Mouse (Mus musculus) forebrain, embryonic 13.5 days (tissue): ENCODE results near the gene Dop1a. TPM values are rescaled to one million over a fixed set of nuclear protein-coding genes. Genes with fewer than 3 reads are reported as not detected.
A peak's percentile ranks its signal among the peaks of the same experiment; 100 is the strongest.

Experiments
- ATAC-seq: fragments of 200-750 bp; cut with Nextera tagmentation; 2 replicates; pipeline ENCODE4 v1.8.0; 2017
- H3K27ac ChIP-seq: fragments of 300-500 bp; sonication (generic); 2 replicates; pipeline ENCODE4 v1.5.1; 2015; ENCODE audit warnings: inconsistent platforms, mild to moderate bottlenecking, moderate library complexity
- H3K27me3 ChIP-seq: fragments of 300-500 bp; sonication (generic); 2 replicates; pipeline ENCODE4 v1.6.1; 2015; ENCODE audit warnings: mild to moderate bottlenecking, inconsistent platforms
- H3K36me3 ChIP-seq: fragments of 300-500 bp; sonication (generic); 2 replicates; pipeline ENCODE4 v1.6.1; 2015; ENCODE audit warnings: mild to moderate bottlenecking, inconsistent platforms; ENCODE audit not compliant: poor library complexity, severe bottlenecking
- H3K4me1 ChIP-seq: fragments of 300-500 bp; sonication (generic); 2 replicates; pipeline ENCODE4 v1.6.1; 2015; ENCODE audit warnings: inconsistent platforms
- H3K4me2 ChIP-seq: fragments of 300-500 bp; sonication (generic); 2 replicates; pipeline ENCODE4 v1.6.1; 2015; ENCODE audit warnings: inconsistent platforms, mild to moderate bottlenecking, moderate library complexity
- H3K4me3 ChIP-seq: fragments of 300-500 bp; sonication (generic); 2 replicates; pipeline ENCODE4 v1.5.1; 2015; ENCODE audit warnings: mild to moderate bottlenecking, inconsistent platforms
- H3K9ac ChIP-seq: fragments of 300-500 bp; sonication (generic); 2 replicates; pipeline ENCODE4 v1.6.1; 2015; ENCODE audit warnings: mild to moderate bottlenecking, inconsistent platforms
- H3K9me3 ChIP-seq: fragments of 300-500 bp; sonication (generic); replicated peaks from 2 replicates; pipeline ENCODE4 v1.6.1; 2016; ENCODE audit warnings: inconsistent platforms
- WGBS: fragments of 180-500 bp; shearing (Covaris S2); methylation state at CpG from one replicate; pipeline ENCODE4 v1.1.7; 2015; 5-methylcytosine and 5-hydroxymethylcytosine counted together
- polyA plus RNA-seq: library from polyadenylated mRNA; unstranded; fragments of >200 nt; fragmentation: Nextera tagmentation; extraction: Ambion mirVana; gene quantifications from 2 replicates; pipeline ENCODE4 v1.2.1, GENCODE M21; 2015

The Dop1a gene
- polyA plus RNA-seq, 1 experiment from 2014 or later, result 24.4 TPM

- peak; percentile 87 for ATAC-seq
- no peaks in the 10 kb centered on the region for H3K36me3 ChIP-seq
- WGBS, result under 1% methylated on average over 13 of the region's 13 CpGs
- H3K4me1 ChIP-seq, result peaks cover 23% of the 10 kb centered on the region
- H3K4me3 ChIP-seq, result peak overlapping the region; percentile 8; the same call in 1 of the 2 replicates
- no peak overlapping the region for H3K9ac ChIP-seq
- H3K27me3 ChIP-seq, result no peaks in the 10 kb centered on the region
- peak overlapping the region; percentile 51 for H3K4me2 ChIP-seq
- H3K9me3 ChIP-seq, result no peaks in the 10 kb centered on the region
- no peak overlapping the region for H3K27ac ChIP-seq
These were observed 15.3 kb upstream of the Dop1a start for GRCm38 (mm10) chr9:86451617-86452016.

GRCm38 (mm10) chr9:86453626-86454025 lies 13.3 kb upstream of the Dop1a start:
- Histone ChIP-seq H3K36me3 (no peaks in the 10 kb centered on the region), H3K4me1 (peaks cover 17% of the 10 kb centered on the region), H3K4me2 (no peak overlapping the region), H3K27ac (no peak overlapping the region), H3K9ac (no peak overlapping the region), H3K9me3 (no peaks in the 10 kb centered on the region), H3K27me3 (no peaks in the 10 kb centered on the region), H3K4me3 (no peak overlapping the region)
- whole genome bisulfite sequencing, result 81% methylated on average over 3 of the region's 3 CpGs
- no peak for ATAC-seq

- Histone ChIP-seq H3K27ac (peak within 1 kb of the TSS; percentile 74), H3K27me3 (peaks cover 10% of the 10 kb centered on the region), H3K4me1 (peaks cover 13% of the 10 kb centered on the region; the same call in 1 of the 2 replicates), H3K9ac (peak within 1 kb of the TSS; percentile 79), H3K36me3 (no peaks in the 10 kb centered on the region), H3K4me2 (peak within 1 kb of the TSS; percentile 60), H3K4me3 (peak within 1 kb of the TSS; percentile 62), H3K9me3 (no peaks in the 10 kb centered on the region)
- WGBS, result 2% methylated on average over 70 of the region's 70 CpGs
- ATAC-seq, result peak; percentile 80
These were observed 2.5 kb upstream of the Dop1a start, which contains the start of gene Ube2cbp for GRCm38 (mm10) chr9:86464151-86465105. Ube2cbp (minus strand) TSS chr9:86464950.

GRCm38 (mm10) chr9:86475956-86476355 lies 9.0 kb downstream of the Dop1a start:
- Histone ChIP-seq H3K4me1 (no peaks in the 10 kb centered on the region), H3K27ac (no peak overlapping the region), H3K36me3 (no peaks in the 10 kb centered on the region), H3K4me2 (no peak overlapping the region), H3K4me3 (no peak overlapping the region), H3K27me3 (no peaks in the 10 kb centered on the region), H3K9ac (no peak overlapping the region), H3K9me3 (no peaks in the 10 kb centered on the region)
- ATAC-seq, result no peak
- WGBS, result 93% methylated on average over 4 of the region's 4 CpGs

- no peaks in the 10 kb centered on the region for H3K27me3 ChIP-seq
- no peaks in the 10 kb centered on the region for H3K36me3 ChIP-seq
- 86% methylated on average over 5 of the region's 5 CpGs for WGBS
- H3K9ac ChIP-seq, result no peak overlapping the region
- ATAC-seq, result no peak
- no peak overlapping the region for H3K4me2 ChIP-seq
- H3K9me3 ChIP-seq, result no peaks in the 10 kb centered on the region
- H3K4me3 ChIP-seq, result no peak overlapping the region
- no peak overlapping the region for H3K27ac ChIP-seq
- H3K4me1 ChIP-seq, result no peaks in the 10 kb centered on the region
These were observed 9.8 kb downstream of the Dop1a start for GRCm38 (mm10) chr9:86476763-86477162.

GRCm38 (mm10) chr9:86478414-86479093 lies 11.6 kb downstream of the Dop1a start:
- no peak overlapping the region for H3K27ac ChIP-seq
- no peak overlapping the region for H3K4me2 ChIP-seq
- H3K4me1 ChIP-seq, result no peaks in the 10 kb centered on the region
- no peaks in the 10 kb centered on the region for H3K27me3 ChIP-seq
- WGBS, result 86% methylated on average over 5 of the region's 5 CpGs
- no peak overlapping the region for H3K4me3 ChIP-seq
- ATAC-seq, result no peak
- no peaks in the 10 kb centered on the region for H3K9me3 ChIP-seq
- no peak overlapping the region for H3K9ac ChIP-seq
- no peaks in the 10 kb centered on the region for H3K36me3 ChIP-seq

- no peak overlapping the region for H3K4me2 ChIP-seq
- H3K4me3 ChIP-seq, result no peak overlapping the region
- H3K27me3 ChIP-seq, result no peaks in the 10 kb centered on the region
- H3K9ac ChIP-seq, result no peak overlapping the region
- 92% methylated on average over 1 of the region's 1 CpGs for WGBS
- no peak for ATAC-seq
- H3K27ac ChIP-seq, result no peak overlapping the region
- no peaks in the 10 kb centered on the region for H3K36me3 ChIP-seq
- no peaks in the 10 kb centered on the region for H3K4me1 ChIP-seq
- H3K9me3 ChIP-seq, result no peaks in the 10 kb centered on the region
These were observed 15.3 kb downstream of the Dop1a start for GRCm38 (mm10) chr9:86482236-86482635.

GRCm38 (mm10) chr9:86491740-86492139 lies 24.8 kb downstream of the Dop1a start:
- H3K4me3 ChIP-seq, result no peak overlapping the region
- no peaks in the 10 kb centered on the region for H3K4me1 ChIP-seq
- no peaks in the 10 kb centered on the region for H3K27me3 ChIP-seq
- H3K27ac ChIP-seq, result no peak overlapping the region
- no peak overlapping the region for H3K4me2 ChIP-seq
- H3K36me3 ChIP-seq, result peaks cover 32% of the 10 kb centered on the region; the same call in 1 of the 2 replicates
- 90% methylated on average over 2 of the region's 2 CpGs for WGBS
- no peak for ATAC-seq
- H3K9me3 ChIP-seq, result no peaks in the 10 kb centered on the region
- no peak overlapping the region for H3K9ac ChIP-seq

GRCm38 (mm10) chr9:86496261-86496660 lies 29.3 kb downstream of the Dop1a start:
- peaks cover 40% of the 10 kb centered on the region for H3K36me3 ChIP-seq
- no peaks in the 10 kb centered on the region for H3K4me1 ChIP-seq
- 93% methylated on average over 4 of the region's 4 CpGs for WGBS
- H3K4me3 ChIP-seq, result no peak overlapping the region
- no peak overlapping the region for H3K9ac ChIP-seq
- no peak for ATAC-seq
- H3K4me2 ChIP-seq, result no peak overlapping the region
- no peaks in the 10 kb centered on the region for H3K27me3 ChIP-seq
- H3K27ac ChIP-seq, result no peak overlapping the region
- H3K9me3 ChIP-seq, result no peaks in the 10 kb centered on the region

GRCm38 (mm10) chr9:86499083-86499482 lies 32.1 kb downstream of the Dop1a start:
- Histone ChIP-seq H3K4me3 (no peak overlapping the region), H3K4me1 (no peaks in the 10 kb centered on the region), H3K36me3 (peaks cover 30% of the 10 kb centered on the region), H3K4me2 (no peak overlapping the region), H3K27ac (no peak overlapping the region), H3K9ac (no peak overlapping the region), H3K9me3 (no peaks in the 10 kb centered on the region), H3K27me3 (no peaks in the 10 kb centered on the region)
- no peak for ATAC-seq
- WGBS, result 98% methylated on average over 3 of the region's 3 CpGs

- Histone ChIP-seq H3K4me2 (no peak overlapping the region), H3K9ac (no peak overlapping the region), H3K36me3 (peaks cover 19% of the 10 kb centered on the region), H3K9me3 (no peaks in the 10 kb centered on the region), H3K4me3 (no peak overlapping the region), H3K27me3 (no peaks in the 10 kb centered on the region), H3K4me1 (no peaks in the 10 kb centered on the region), H3K27ac (no peak overlapping the region)
- no peak for ATAC-seq
- 90% methylated on average over 4 of the region's 4 CpGs for WGBS
These were observed 40.5 kb downstream of the Dop1a start for GRCm38 (mm10) chr9:86507437-86507836.

- Histone ChIP-seq H3K27ac (no peak overlapping the region), H3K27me3 (no peaks in the 10 kb centered on the region), H3K4me1 (no peaks in the 10 kb centered on the region), H3K9me3 (no peaks in the 10 kb centered on the region), H3K4me2 (no peak overlapping the region), H3K36me3 (peaks cover 46% of the 10 kb centered on the region), H3K9ac (no peak overlapping the region), H3K4me3 (no peak overlapping the region)
- ATAC-seq, result 0 out of 2 replicates have a peak, but pooled peaks have one; percentile 16
- WGBS, result 83% methylated on average over 5 of the region's 5 CpGs
These were observed 46.8 kb downstream of the Dop1a start for GRCm38 (mm10) chr9:86513733-86514132.
